Mouse (Mus musculus) right cerebral cortex, postnatal 14 days (tissue): ENCODE measurements around the gene Gpc4.
A peak's percentile ranks its signal among the peaks of the same experiment; 100 is the strongest.

Experiments
- DNase-seq: peaks from one replicate; pipeline ENCODE4 v3.0.0; 2022

The Gpc4 gene

DNA sequence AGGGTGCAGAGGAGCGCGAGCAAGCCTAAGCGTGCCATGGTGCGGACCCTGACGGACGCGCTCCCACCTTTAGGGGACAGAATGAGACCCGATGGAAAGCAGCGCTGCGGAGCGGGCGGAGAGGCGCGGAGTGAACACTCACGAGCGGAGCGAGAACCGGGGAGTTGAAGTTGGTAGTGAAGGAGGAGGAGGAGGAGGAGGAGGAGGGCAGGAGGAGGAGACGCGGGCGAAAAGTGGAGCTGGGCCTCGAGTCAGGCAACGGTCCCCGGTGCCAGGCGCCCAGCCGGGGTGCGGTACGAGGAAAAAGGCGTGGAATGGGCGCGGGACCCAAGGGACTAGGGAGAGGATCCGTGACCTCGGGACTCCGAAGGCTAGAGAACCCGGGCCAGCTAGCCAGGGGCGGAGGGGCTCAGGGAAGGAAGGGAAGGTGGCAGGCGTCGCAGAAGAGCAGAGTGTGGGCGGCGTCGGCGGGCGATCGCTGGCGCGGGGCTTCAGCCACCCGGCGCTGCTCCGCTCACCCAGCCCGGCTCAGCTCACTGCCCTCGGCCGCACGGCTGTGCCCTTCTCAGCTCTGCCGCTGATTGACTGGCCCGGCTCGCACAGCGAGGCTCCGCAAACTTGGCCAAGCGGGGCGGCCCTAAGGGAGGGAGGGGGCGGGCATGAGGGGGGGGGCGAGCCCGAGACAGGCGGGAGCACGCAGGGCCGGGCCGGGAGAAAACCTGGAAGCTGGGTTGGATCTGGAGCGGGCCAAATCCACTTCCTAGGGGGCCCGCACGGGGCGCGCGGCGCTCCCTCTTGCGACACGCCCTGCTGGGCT lies at the start of gene Gpc4:
TSS of gene Gpc4 (minus strand) at position 515 of the 817 bp plus-strand sequence.
- DNase-seq, result peak; percentile 67

DNA sequence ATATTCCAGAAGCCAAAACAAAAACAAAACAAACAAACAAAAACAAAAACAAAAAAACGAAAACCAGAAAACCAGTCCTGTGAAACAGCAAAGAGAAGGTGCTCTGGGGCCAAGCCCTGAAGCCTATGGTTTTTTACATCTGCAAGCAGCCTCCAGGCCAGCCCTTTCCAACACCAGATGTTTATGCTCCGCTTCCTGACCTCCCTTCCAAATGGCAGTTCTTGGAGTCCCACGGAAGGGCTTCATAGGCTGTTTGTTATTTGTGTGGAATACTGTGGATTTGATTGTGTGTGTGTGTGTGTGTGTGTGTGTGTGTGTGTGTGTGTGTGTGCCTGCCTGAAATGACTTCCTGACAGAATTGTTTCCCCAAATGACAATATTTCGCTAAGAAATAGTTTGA lies 47.8 kb upstream of the Gpc4 start:
- DNase-seq, result no peak

DNA sequence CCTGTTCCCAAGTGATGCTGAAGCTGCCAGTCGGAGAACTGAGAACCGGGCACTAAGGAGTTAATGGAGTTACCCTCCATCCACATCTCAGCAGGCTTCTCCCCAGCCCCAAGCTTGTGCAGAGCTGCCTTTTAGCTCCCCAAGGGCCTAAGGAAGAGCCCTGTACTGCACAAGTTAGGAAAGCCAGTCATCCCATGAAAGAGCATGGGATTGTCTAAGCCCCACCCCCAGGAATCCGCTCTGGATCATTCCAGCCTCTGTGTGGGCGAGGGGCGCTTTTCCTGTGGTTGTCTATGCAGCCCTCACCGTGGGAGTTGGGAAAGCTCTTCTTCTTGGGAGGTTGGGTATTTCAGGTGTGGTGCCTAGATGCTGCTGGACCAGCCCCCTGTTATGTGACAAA lies 34.8 kb upstream of the Gpc4 start:
- DNase-seq, result no peak

DNA sequence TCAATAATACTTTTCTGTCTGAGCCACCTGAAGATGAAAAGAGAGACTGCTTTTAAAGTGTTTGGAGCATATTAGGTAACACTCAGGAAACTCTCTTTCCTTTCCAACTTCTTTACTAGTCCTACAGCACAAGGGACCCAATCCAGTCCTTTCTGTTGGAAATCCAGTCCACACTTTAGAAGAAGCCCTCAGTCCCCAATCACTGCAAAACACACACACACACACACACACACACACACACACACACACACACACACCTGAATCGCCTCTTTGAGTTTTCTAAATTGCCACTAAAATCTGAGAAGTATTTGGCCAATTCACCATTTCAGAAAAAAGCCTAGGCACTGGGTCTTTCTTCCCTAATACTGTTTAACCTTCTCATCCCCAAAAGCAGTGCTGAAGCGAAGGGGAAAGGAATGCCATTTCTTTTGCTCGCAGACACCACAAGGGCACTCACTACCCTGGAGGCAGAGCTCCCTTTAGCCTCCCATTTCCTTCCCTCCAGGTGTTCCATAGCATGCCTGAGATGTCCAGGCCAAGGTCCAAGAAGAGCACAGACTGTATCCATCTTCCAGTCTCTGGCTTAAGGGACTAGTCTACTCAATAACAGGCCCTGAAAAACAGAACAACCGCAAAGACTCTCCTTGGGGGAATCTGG lies 28.4 kb upstream of the Gpc4 start:
- no peak for DNase-seq

DNA sequence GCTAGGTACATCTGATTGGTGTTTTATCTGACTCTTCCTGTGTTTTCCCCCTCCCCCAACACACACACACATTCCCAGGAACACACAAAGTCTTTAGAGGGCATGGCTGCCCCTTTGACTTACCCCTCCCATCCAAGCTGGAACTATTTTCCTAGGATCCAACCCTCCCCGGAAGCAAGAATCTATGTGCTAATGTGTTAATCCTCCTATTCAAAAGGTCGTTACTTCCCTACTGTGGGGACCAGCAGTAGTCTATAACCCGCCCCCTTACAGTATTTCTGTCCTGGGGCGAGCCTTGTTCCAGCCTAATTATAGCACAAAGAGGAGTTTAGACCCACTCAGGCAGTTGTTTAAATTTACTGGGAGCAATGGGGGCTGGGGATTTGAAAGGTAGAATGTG lies 24.0 kb upstream of the Gpc4 start:
- no peak for DNase-seq

DNA sequence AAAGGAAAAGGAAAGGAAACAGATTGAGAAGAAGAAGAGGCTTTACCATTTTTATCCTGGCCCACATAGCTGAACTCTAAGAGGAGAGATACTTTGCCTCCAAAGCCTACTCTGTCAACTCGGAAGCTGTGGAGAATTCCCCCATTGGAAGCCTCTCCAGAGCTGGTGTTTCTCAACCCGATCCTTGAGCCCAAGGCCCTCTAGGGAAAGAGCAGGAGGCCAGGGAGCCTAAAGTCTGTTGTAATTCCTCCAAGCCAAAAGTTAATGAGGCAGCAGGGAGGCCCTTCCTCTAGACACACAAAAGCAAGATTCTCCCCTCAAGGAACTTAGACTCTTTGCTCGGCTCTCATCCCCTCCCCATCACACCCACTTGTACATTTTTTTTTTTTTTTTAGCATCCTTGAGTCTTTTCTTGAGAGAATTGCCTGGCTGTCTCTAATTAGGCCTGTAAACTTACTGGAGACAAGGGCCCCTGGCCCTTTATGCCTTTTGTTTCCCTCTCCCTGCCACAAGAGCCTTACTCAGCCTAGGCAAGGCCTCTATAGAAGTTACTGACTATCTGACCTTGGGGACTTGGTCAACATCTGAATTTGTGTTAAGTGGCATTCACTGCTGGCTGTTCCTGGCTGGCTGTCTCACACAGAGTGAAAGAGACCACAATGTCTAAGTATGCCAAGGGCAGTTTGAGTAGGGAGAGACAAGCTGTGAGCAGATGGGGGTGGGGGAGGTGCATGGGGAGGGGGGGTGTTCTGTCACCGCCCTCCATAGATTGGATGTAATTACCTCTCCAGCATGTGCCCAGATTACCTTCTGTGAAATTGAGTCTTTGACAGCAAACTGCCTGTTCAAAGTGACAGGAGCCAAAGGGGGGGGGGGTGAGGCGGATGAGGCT lies 18.7 kb upstream of the Gpc4 start:
- DNase-seq, result no peak

DNA sequence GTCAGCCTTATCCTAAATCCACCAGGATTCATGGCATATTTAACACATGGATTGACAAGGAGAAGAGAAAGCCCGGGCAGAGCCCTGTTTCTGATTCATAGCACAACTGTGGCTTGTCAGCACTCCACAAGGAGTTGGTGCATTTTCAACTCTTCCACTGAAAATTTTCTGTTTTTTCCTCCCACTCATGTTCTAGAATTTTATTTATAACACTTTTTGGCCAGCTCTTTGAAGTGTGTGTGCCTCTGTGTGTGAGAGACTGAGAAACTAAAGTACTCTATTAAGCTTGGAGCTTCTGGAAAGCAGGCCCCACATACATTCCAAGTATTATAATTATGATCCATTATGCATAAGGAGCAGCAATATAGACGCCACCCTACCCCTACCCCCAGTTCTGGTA lies 16.3 kb upstream of the Gpc4 start:
- no peak for DNase-seq

DNA sequence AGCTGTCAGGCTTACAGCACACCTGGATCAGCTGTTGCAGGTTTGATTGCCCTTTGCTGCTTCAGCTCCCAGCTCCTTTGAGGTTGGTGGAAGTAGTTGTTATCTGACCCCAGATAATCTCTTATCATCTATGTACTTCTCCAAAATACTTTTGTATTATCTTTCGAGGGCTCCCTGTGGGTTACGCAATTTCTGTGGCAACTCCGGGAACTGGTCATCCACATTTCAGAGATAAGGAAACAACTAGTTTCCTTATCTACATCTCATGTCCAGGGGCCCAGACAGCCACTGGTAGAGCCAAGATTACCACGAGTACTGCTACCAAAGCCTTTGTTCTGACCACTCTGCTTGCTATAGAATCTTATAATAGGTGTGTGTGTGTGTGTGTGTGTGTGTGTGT lies 12.0 kb upstream of the Gpc4 start:
- no peak for DNase-seq

DNA sequence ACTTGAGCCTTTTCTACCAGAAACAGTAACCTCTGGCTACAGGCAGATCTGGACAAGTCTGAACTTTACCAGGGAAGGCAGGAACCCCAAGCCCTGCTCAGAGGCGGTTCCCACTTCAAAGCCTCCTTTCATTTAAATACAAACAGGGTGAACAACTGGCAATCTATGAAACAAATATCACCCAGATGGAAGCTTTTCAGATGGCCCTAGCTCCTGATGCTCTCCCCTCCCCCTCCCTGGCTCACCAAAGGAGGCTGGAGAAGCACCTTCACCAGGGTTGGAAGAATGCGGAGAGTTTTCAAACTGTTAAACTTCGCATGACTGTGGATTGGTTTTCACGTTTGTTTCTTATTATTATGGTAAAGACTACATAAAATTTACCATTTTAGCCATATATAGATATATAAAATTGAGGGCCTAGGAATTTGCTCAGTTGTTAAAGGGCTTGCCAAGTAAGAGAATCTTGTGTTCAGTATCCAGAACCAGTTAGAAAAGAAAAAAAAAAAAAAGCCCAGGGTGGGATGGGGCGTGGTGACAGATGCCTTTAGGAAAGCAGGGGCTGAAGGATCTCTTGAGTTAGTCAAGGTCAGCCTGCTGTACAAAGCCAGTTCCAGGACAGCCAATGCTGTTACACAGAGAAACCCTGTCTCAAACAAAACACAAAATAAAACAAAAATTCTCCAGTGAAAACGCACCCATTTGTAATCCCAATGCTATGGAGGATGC lies 2.6 kb upstream of the Gpc4 start:
- no peak for DNase-seq

DNA sequence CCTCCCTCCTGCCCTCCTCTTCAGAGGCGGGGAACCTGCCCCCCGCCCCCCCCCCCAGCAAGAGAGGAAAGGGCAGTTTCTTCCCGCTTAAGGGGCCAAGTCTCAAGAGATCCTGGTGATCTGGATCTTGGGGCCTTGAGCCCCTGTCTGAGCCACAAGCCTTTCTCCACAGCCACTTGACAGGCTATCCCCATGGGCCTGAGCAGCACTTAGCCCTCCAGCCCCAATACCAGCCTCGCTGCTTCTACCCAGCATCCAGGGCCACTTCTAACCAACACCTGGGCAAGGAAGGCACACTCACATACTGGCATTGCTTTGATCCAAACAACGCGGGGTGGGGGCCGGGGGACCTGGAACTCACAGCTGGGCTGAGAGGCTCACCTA lies 495 bp upstream of the Gpc4 start:
- no peak for DNase-seq

DNA sequence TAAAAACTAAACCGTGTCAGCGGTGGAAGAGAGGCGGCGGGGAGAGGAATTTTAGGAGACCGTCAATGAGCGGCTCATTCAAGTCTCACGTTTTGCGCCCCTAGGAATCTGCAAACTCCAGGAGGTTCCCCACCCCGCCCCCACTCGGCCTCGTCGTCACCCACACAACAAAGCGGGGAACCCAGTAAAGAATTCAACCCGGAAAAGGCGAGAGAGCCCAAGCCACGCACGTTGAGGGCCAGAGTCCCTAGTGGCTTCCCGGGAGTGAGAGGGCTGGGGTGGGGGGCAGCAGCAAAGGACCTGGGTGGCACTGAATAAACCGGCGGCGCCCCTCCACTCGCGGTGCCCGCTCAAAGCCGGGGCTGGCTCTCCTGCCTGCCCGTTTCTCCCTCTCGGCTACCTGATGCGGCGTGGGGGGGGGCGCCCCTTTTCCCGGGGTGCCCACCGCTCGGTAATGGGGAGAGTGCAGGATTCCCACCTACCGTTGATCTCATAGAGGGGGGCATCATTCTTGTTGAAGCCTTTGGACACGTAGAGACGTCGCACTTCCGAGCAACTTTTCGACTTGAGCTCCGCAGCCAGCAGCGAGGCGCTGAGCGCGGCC lies 816 bp downstream of the Gpc4 start:
- peak; percentile 12 for DNase-seq

DNA sequence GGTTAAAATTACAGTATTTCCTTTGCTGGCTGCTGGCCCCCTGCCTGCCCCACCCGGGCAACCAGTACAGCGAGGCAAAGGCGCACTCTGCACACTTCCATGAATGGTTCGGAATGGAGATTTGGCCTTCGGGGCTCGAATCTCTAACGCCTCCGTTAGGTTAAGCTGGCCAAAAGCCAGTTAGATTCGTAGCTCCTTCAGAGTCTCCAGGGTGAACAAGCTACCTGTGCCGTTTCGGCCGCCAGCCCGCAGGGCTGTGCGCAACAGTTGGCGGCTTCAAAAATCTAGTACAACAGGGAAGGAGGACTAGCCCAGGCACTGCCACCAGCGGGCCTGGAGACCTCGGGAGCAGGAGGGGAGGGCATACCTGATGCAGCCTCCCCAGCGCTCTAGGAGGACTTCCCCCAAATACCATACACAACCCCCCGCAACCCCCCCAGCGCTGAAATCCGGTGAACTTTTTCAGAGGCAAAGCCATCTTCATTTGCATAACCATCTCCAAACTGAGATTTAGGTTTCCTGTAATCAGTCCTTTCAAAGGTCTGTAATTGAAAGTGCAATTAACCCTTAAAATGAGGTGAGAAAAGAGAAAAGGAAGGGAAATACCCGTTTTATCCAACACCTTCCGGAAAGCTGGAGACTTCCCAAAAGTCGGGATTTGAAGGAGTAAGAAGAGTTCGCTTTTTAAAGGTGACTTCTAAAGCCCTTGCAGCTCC lies 1.5 kb downstream of the Gpc4 start:
- no peak for DNase-seq

DNA sequence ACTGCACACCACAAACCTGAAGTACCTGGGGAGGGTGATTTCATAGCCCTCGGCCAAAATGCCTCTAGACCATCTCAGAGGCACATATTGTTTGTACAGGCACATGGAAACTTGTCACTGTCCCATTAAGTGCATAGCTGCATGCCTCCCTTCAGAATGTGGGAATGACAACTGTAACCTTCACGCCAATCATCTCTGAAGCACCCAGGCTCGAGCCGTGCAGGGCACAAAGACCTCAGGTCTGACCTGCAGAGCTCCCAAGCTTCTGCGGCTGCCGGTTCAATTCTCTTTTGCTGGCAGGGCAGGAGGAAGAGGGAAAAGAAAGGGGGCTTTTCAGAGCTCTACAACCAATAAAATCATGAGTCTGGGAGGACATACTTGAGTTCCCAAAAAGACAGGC lies 2.3 kb downstream of the Gpc4 start:
- DNase-seq, result no peak

DNA sequence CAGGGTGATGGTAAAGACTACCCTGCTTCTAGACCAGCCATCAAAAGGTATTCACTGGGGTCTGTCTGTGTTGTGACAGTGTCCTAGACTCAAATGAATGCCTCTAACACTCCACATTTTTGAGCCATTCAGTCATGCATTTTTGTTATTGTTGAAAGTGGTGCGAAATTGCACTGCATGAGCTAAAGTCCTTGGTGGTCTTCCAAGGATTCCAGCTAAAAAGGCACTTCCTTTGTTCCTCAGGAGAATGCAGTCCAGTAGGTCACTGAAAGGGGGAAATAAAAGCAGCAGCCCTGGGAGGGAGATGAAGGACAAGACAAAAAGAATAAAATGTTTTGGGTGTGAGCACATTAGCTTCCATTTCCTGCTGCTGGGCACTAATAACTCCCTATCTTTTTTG lies 2.8 kb downstream of the Gpc4 start:
- DNase-seq, result no peak

DNA sequence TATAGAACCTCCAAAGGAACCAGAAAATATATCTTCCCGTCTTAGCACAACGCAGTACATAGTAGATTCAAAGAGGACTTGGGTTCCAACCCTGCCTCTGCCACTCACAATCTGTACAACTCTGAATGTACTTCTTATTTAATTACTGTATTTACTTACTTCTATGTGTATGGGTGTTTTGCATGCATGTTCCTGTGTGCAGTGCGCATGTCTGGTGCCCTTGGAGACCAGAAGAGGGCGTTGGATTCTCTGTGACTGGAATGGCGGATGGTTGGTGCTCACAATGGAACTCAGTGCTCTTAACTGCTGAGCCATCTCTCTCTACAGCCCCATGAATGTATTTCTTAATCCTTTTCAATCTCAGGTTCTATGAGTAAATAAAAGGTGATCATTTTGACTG lies 5.4 kb downstream of the Gpc4 start:
- DNase-seq, result no peak

DNA sequence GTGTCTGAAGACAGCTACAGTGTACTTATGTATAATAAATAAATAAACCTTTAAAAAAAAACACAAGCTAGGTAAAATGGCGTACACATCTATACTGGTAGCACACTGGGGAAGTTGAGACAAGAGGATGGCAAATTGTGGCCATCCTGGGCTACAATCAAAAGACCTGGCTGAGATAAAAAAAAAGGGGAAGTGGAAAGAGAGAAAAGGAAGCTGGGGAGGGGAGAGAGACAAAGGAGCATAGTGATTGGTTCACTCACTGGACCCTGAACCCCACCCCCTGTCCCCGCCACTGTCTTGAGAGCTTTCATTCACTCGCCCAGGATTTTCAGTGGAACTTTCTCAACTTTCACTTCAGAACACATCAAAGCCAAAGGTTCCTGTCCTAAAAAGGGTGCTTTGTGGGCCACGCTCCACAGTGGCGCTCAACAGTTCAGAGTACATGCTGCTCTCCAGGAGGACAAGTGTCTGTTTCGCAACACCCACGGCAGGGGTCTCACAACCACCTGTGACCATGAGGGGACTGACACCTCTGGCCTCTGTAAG lies 9.6 kb downstream of the Gpc4 start:
- DNase-seq, result no peak

DNA sequence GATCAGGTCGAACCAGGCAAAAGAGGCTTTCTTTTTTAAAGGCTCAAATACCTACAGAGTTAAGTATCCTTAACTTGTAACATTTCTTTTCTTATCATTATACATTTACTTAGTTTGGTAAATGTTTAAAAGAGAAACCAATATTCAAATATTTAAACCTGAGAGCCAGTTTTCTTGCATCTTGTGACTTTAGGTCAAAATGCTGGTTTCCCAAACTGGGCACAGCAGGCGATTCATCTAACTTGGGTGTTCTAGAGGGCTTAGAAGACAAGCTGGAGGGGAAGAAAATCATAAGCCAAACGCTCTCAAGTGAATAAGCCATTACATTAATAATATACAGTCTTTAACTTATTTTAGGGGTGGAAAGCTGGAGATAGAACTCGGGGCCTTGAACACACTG lies 10.2 kb downstream of the Gpc4 start:
- DNase-seq, result no peak

DNA sequence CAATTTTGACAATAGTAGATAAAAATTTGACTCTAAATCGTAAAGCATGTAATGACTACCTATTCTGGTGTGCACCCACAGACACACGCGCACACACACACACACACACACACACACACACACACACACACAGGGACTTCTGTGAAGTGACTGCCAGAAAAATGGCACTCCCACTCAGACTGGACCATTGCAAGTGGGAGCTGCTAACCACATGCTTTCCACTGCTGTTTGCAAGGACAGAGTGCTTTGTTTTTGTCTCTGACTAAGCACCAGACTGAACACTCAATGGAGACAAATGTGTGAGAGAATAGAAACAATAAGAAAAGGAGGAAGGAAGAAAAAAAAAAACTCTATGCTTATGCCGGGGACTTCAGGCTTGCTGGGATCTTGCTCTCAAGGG lies 11.6 kb downstream of the Gpc4 start:
- peak; percentile 16 for DNase-seq

DNA sequence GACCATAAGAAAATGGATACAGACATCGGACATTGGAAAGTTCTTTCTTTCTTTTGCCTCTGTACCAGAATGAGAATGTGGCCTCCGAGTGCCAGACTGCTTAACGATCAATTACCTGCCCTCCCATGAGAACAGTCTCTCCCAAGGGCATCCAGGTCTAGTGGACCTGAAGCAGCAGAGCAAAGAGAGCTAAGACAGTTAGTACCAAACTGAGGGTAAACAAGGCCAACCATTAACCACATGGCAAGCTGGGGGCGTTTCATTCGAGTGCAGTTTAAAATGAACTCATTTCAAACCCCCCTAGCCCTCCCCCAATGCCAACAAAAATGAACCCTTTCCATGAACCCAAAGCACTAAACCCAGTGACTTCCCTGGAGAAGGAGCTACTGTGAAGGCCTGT lies 12.1 kb downstream of the Gpc4 start:
- DNase-seq, result no peak

DNA sequence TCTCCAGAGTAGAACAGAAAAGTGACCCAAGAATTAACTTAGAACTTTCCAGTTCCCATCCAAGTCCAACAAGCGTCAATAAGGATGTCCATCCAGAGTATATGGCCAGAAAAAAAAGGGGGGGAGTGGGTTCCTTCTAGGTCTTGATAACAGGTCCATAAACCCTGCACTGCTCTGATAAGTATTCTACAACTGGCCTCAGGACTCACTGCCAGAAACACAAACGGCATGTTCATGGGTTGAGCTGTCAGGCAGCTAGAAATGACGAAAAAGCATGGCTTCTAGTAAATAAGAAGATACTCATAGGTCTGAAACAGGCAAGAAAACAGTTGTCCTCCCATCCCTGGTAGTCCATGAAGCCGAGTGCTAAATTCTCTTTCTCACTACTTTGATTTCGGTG lies 13.5 kb downstream of the Gpc4 start:
- no peak for DNase-seq

DNA sequence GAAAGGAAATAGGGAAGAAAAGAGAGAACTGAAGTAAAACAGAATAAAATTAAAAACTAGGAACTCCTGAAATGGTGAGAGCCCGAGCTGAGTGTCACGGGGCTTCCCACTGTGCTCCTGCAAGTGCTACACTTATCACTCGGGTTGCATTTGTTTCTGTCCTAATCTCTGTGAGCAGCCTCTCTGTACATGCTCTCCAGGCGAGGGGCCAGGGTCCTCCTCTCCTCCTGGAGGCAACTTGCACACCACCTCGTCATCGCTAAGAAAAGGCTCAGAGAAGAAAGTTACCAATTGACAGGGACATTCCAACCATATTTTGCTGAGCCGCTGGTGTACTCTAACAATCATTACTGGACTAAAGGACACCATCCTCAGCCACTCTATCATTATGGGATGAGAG lies 14.0 kb downstream of the Gpc4 start:
- no peak for DNase-seq

DNA sequence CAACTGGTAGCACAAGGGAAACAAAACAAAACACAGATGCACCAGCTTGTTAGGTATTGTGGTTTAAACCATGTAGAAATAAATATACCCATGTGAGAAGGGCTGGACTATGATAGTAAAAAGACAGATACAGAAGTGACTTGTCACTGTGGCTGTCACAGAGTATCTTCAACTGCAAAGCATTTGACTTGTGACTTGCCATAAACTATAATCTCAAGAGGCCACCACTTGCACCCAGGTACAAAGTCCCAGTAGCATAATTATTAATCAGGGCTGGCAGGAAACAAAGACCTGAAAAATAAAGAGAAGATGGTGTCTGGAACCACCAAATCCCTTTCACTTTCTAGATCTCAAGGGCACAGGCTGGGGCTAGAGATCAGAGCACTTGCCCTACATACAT lies 19.5 kb downstream of the Gpc4 start:
- DNase-seq, result no peak
